Mouse (Mus musculus): ENCODE data around the gene Stx3.

Gene Stx3

DNA sequence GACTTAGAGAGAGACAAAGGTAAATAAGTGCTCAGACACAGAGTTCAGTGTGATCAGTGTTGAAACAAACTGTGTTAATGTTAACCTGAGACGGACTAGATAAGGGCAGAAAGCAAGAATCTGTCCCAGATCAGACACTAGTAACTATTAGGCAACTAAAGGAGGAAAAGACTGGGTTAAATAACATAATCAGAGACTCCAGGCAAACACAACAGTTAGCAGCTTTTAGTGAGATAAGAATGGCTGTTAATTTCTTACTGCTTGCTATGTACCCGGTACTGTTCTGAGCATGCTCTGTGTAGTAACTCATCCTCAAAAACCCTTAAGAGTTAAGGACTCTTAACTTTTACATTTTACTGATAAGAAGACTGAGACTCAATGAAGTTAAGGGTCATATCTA, 93.3 kb downstream of the Stx3 start:
- DNase-seq (ENCODE audit: low spot score): no peak

Data from T-cell, adult 2 months (primary cell).